Mouse (Mus musculus): Measurements from ENCODE around the gene Aim2. TPM values are rescaled to one million over a fixed set of nuclear protein-coding genes. Genes with fewer than 3 reads are reported as not detected.
"Not testable (repeated sequence)": the region's sequence is repeated elsewhere in the genome, so short reads cannot be mapped to it uniquely, and the experiment has no call there.

The Aim2 gene
- polyA plus RNA-seq (2016; fragmentation: Nextera tagmentation; extraction: Ambion mirVana), result 6.4 and 7.0 TPM in 2 replicates

- Histone ChIP-seq H3K9ac (replicated peaks) (peak within 1 kb of the TSS; percentile 53), H3K27ac (replicated peaks) (peak within 1 kb of the TSS; percentile 46; the same call in 1 of the 2 replicates), H3K4me2 (replicated peaks) (peak within 1 kb of the TSS; percentile 62), H3K4me1 (peaks cover 26% of the 10 kb centered on the region), H3K4me3 (peak within 1 kb of the TSS; percentile 44), H3K36me3 (peaks cover 16% of the 10 kb centered on the region), H3K9me3 (no peaks in the 10 kb centered on the region), H3K27me3 (no peaks in the 10 kb centered on the region)
- peak; percentile 62 for ATAC-seq (ENCODE audit: low FRiP score, low read depth)
- 6% methylated on average over 10 of the region's 10 CpGs for WGBS
Measured at GRCm38 (mm10) chr1:173350372-173350957, at the start of gene Aim2. Gene Aim2 (plus strand): TSS chr1:173350879.

- WGBS, result 55% methylated on average over 3 of the region's 3 CpGs
- H3K4me2 ChIP-seq (replicated peaks); H3K4me1 ChIP-seq; H3K27me3 ChIP-seq; H3K36me3 ChIP-seq; H3K27ac ChIP-seq (replicated peaks); H3K9me3 ChIP-seq; H3K9ac ChIP-seq (replicated peaks); H3K4me3 ChIP-seq; ATAC-seq (ENCODE audit: low FRiP score, low read depth): not testable (repeated sequence)
Measured at GRCm38 (mm10) chr1:173302795-173303194, 47.9 kb upstream of the Aim2 start.

GRCm38 (mm10) chr1:173313535-173314050 lies 37.1 kb upstream of the Aim2 start:
- 88% methylated on average over 7 of the region's 7 CpGs for WGBS

GRCm38 (mm10) chr1:173315725-173316124 lies 35.0 kb upstream of the Aim2 start:
- Histone ChIP-seq H3K27me3 (no peaks in the 10 kb centered on the region), H3K4me2 (replicated peaks) (no peak overlapping the region), H3K9me3 (no peaks in the 10 kb centered on the region), H3K36me3 (no peaks in the 10 kb centered on the region), H3K9ac (replicated peaks) (no peak overlapping the region), H3K27ac (replicated peaks) (no peak overlapping the region), H3K4me3 (no peak overlapping the region), H3K4me1 (no peaks in the 10 kb centered on the region)
- ATAC-seq (ENCODE audit: low FRiP score, low read depth), result no peak
- 88% methylated on average over 3 of the region's 3 CpGs for WGBS

More at GRCm38 (mm10) chr1:173313535-173314050, 37.1 kb upstream of the Aim2 start:
- not testable (repeated sequence) for H3K4me3 ChIP-seq; H3K27me3 ChIP-seq; H3K9ac ChIP-seq (replicated peaks); H3K4me2 ChIP-seq (replicated peaks); H3K27ac ChIP-seq (replicated peaks); ATAC-seq (ENCODE audit: low FRiP score, low read depth); H3K36me3 ChIP-seq; H3K4me1 ChIP-seq; H3K9me3 ChIP-seq

DNA sequence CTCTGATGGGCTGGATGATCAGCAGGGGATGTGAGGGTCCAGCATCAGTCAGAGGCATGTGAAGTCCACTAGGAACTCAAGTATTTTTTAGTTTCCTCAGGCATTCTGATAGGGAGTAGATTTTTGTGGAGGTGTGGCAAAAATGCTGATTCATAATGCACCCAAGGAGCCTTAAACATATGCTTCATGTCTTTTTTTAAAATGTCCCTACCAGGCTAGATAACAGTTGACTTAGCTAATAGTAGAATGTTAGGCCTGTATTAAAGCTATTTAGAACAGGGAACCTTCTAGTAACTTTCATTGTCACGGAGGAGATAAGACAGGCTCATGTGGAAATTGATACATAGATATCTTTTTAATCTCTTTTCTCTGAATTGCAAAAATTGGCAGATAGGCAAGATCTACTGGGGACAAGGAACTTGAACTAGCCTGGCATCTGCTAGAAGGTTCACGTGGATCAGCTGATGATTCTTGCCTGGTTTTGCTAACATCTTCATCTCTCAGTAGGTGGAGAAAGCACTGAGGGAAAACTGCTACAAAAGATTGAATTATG lies 32.7 kb upstream of the Aim2 start:
- no peak for ATAC-seq (ENCODE audit: low FRiP score, low read depth)
- Histone ChIP-seq H3K36me3 (no peaks in the 10 kb centered on the region), H3K4me1 (0 out of 2 replicates have a peak, but pooled peaks cover 7% of the 10 kb centered on the region), H3K9ac (replicated peaks) (no peak overlapping the region), H3K4me3 (no peak overlapping the region), H3K27ac (replicated peaks) (no peak overlapping the region), H3K27me3 (no peaks in the 10 kb centered on the region), H3K9me3 (no peaks in the 10 kb centered on the region), H3K4me2 (replicated peaks) (no peak overlapping the region)
- WGBS, result 84% methylated on average over 2 of the region's 2 CpGs

DNA sequence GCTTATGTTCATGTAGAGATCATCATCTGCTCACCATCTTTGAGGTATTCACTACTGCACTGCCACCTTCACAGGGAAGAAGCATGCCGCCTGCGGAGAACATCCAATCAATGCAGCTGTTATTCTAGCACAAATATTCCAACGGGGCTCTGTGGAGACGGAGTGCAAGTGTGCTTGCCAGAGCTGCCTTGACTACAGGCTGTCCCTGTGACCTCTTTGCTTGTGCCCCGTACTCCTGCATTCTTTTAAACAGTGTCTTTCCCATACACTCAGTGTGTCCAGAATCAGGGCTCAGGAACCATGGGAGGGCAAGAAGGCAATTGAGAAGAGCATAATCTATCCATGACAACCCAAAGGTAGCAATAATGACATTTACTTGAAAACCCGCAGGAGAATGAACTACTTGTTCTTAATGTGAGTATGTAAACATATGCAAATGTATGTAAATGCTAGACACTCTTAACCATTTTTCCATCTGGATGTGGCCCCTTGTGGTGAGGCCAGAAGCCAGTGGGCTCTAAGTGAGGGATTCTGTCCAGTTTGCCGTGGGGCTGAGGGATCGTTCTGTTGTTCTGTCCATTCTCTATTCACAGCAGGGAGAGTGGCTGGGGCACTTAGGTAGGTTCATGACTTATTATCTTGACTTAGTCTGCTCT lies 29.0 kb upstream of the Aim2 start:
- Histone ChIP-seq H3K27ac (replicated peaks) (no peak overlapping the region), H3K9ac (replicated peaks) (no peak overlapping the region), H3K27me3 (no peaks in the 10 kb centered on the region), H3K4me3 (no peak overlapping the region), H3K4me2 (replicated peaks) (no peak overlapping the region), H3K36me3 (no peaks in the 10 kb centered on the region), H3K4me1 (0 out of 2 replicates have a peak, but pooled peaks cover 7% of the 10 kb centered on the region), H3K9me3 (no peaks in the 10 kb centered on the region)
- ATAC-seq (ENCODE audit: low FRiP score, low read depth), result no peak
- WGBS, result 71% methylated on average over 8 of the region's 8 CpGs

- 0 out of 2 replicates have a peak, but pooled peaks cover 7% of the 10 kb centered on the region for H3K4me1 ChIP-seq
- H3K27ac ChIP-seq (replicated peaks), result no peak overlapping the region
- WGBS, result 75% methylated on average over 6 of the region's 6 CpGs
- no peaks in the 10 kb centered on the region for H3K9me3 ChIP-seq
- H3K27me3 ChIP-seq, result no peaks in the 10 kb centered on the region
- no peak overlapping the region for H3K4me3 ChIP-seq
- H3K4me2 ChIP-seq (replicated peaks), result no peak overlapping the region
- no peak for ATAC-seq (ENCODE audit: low FRiP score, low read depth)
- no peaks in the 10 kb centered on the region for H3K36me3 ChIP-seq
- no peak overlapping the region for H3K9ac ChIP-seq (replicated peaks)
Measured at GRCm38 (mm10) chr1:173322249-173322627, 28.4 kb upstream of the Aim2 start.

GRCm38 (mm10) chr1:173323839-173324585 lies 26.7 kb upstream of the Aim2 start:
- Histone ChIP-seq H3K9ac (replicated peaks) (no peak overlapping the region), H3K4me2 (replicated peaks) (no peak overlapping the region), H3K27ac (replicated peaks) (no peak overlapping the region), H3K9me3 (no peaks in the 10 kb centered on the region), H3K27me3 (no peaks in the 10 kb centered on the region), H3K4me3 (no peak overlapping the region), H3K4me1 (0 out of 2 replicates have a peak, but pooled peaks cover 7% of the 10 kb centered on the region), H3K36me3 (no peaks in the 10 kb centered on the region)
- no peak for ATAC-seq (ENCODE audit: low FRiP score, low read depth)
- 28% methylated on average over 5 of the region's 5 CpGs for WGBS

DNA sequence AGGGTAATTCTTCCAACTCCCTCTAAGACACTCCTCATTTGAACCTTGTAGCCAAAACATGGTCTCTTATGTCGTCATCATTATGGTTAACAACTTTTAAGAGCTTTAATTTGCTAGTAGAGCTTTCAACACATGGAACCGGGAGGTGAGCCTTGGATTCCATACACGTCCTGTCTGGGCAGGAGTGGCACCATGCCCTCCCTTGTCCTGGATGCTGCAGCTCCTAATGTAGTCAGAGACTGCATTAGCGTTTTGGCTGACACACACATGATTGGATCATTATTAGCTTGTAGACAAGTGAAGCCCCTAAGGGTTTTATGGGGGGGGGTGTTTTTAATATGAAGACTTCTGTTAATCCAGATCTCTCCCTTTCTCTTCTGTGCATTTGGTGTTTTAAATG lies 25.7 kb upstream of the Aim2 start:
- no peak overlapping the region for H3K4me3 ChIP-seq
- no peaks in the 10 kb centered on the region for H3K27me3 ChIP-seq
- 0 out of 2 replicates have a peak, but pooled peaks cover 10% of the 10 kb centered on the region for H3K4me1 ChIP-seq
- H3K9me3 ChIP-seq, result no peaks in the 10 kb centered on the region
- ATAC-seq (ENCODE audit: low FRiP score, low read depth), result no peak
- WGBS, result 73% methylated on average over 4 of the region's 4 CpGs
- H3K36me3 ChIP-seq, result no peaks in the 10 kb centered on the region
- H3K27ac ChIP-seq (replicated peaks), result no peak overlapping the region
- no peak overlapping the region for H3K4me2 ChIP-seq (replicated peaks)
- no peak overlapping the region for H3K9ac ChIP-seq (replicated peaks)

GRCm38 (mm10) chr1:173325395-173325794 lies 25.3 kb upstream of the Aim2 start:
- 94% methylated on average over 1 of the region's 1 CpGs for WGBS
- ATAC-seq (ENCODE audit: low FRiP score, low read depth), result no peak
- no peaks in the 10 kb centered on the region for H3K27me3 ChIP-seq
- 0 out of 2 replicates have a peak, but pooled peaks cover 10% of the 10 kb centered on the region for H3K4me1 ChIP-seq
- H3K36me3 ChIP-seq, result no peaks in the 10 kb centered on the region
- H3K4me2 ChIP-seq (replicated peaks), result no peak overlapping the region
- no peaks in the 10 kb centered on the region for H3K9me3 ChIP-seq
- H3K27ac ChIP-seq (replicated peaks), result no peak overlapping the region
- no peak overlapping the region for H3K4me3 ChIP-seq
- H3K9ac ChIP-seq (replicated peaks), result no peak overlapping the region

GRCm38 (mm10) chr1:173326552-173326951 lies 24.1 kb upstream of the Aim2 start:
- Histone ChIP-seq H3K9me3 (no peaks in the 10 kb centered on the region), H3K4me2 (replicated peaks) (no peak overlapping the region), H3K27me3 (no peaks in the 10 kb centered on the region), H3K4me1 (0 out of 2 replicates have a peak, but pooled peaks cover 9% of the 10 kb centered on the region), H3K4me3 (no peak overlapping the region), H3K9ac (replicated peaks) (no peak overlapping the region), H3K36me3 (no peaks in the 10 kb centered on the region), H3K27ac (replicated peaks) (no peak overlapping the region)
- WGBS, result 61% methylated on average over 1 of the region's 1 CpGs
- ATAC-seq (ENCODE audit: low FRiP score, low read depth), result no peak

Data from midbrain, embryonic 12.5 days (tissue).